Mouse (Mus musculus) liver, embryonic 14.5 days (tissue): ENCODE measurements around the gene Mecom.

Source experiments
- CTCF ChIP-seq: IDR thresholded peaks from 2 replicates; pipeline ENCODE4 v1.5.1; 2016; ENCODE audit warnings: antibody characterized with exemption, low read depth, control low read depth
- EP300 ChIP-seq: IDR thresholded peaks from 2 replicates; pipeline ENCODE4 v1.6.1; 2016; ENCODE audit warnings: antibody characterized with exemption, low read depth

DNA sequence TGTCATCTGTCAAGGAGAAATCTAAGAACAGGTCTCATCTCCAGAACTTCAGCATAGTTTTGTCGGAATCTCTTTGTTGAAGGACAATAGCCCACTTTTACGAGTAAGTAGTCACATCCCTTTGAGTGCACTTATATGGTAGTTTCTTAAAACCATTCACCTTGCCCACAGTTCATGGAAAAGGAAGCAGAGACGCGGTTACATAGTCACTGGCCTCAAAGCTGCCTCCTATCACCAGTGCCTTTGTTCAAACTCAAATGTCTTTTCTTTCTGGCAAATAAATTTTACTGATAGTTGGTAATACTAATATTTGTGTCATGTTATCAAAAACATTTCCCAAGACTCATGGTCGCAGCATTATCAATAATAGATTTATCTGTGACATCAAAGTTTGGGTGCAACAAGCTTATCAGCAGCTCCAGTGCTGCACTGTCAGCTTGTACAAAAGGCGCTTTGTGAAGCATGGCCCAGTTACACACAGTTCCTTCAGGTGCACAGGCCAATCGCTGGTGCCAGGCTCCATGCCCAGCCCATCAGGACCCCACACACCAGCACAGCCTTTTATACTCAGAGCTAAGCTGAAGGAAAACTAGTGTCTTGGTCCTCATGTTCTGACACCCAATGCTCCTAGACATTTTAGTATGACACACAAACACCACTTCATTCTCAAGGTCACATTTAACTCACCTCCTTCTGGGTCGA, 399.3 kb downstream of the Mecom start:
- TF ChIP-seq EP300, result no peak
- no peak for TF ChIP-seq CTCF
